Mouse (Mus musculus): ENCODE results near the gene Twsg1. TPM values are rescaled to one million over a fixed set of nuclear protein-coding genes. Genes with fewer than 3 reads are reported as not detected.

Twsg1 gene
- polyA plus RNA-seq, 1 experiment from 2014 or later, result 16.9 TPM

DNA sequence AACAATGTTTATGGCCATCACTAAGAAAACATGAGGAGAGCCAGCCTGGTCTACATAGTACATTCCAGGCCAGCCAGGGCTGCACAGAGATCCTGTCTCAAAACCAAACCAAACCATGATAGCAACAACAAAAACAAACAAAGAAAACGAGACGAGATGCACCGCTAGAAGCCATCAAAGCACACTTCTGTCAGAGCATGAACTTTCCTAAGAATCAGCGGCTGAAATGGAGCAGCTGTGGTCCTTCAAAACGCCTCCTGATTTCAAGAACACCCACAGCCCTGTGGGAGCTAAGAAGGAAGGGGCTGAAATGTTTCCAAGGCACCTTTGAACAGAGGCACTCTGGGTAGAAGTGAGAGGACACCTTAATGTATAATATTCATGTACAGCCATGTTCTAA lies 26.8 kb downstream of the Twsg1 start:
- Histone ChIP-seq H3K4me3 (ENCODE audit: low read depth, low read length) (no peak overlapping the region), H3K36me3 (ENCODE audit: control insufficient read depth, insufficient read depth) (peaks cover 2% of the 10 kb centered on the region), H3K9me3 (replicated peaks; ENCODE audit: control insufficient read depth, low read length) (no peaks in the 10 kb centered on the region), H3K4me2 (ENCODE audit: low read depth, low read length) (no peak overlapping the region), H3K9ac (ENCODE audit: low read depth, low read length) (no peak overlapping the region), H3K4me1 (ENCODE audit: control insufficient read depth, low read depth, low read length) (peaks cover 7% of the 10 kb centered on the region), H3K27me3 (ENCODE audit: control insufficient read depth, insufficient read depth, low read depth, low read length) (no peaks in the 10 kb centered on the region), H3K27ac (ENCODE audit: low read length) (no peak overlapping the region)
- no peak for ATAC-seq (ENCODE audit: low read depth)
- WGBS (ENCODE audit: insufficient replicate concordance), result 63% methylated on average over 5 of the region's 5 CpGs

DNA sequence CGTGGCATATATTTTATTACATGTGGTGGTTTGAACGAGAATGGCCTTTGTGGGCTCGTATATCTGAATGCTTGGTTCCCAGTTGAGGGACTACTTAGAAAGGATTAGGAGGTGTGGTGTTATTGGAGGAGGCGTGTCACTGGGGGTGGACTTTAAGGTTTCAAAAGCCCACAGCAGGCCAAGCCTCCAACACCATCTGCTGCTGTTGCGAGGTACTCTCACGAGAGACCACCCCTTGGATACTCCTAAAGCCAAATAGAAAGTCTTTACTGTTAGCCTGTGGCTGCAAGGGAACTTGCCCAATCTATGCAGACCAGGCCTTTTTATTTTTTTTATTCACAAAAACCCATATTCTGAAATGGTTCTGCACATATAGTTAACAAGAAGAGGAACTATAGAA lies 29.1 kb downstream of the Twsg1 start:
- WGBS (ENCODE audit: insufficient replicate concordance), result 76% methylated on average over 6 of the region's 6 CpGs
- Histone ChIP-seq H3K4me1 (ENCODE audit: control insufficient read depth, low read depth, low read length) (peaks cover 12% of the 10 kb centered on the region), H3K27ac (ENCODE audit: low read length) (no peak overlapping the region), H3K4me3 (ENCODE audit: low read depth, low read length) (no peak overlapping the region), H3K9ac (ENCODE audit: low read depth, low read length) (no peak overlapping the region), H3K36me3 (ENCODE audit: control insufficient read depth, insufficient read depth) (peaks cover 2% of the 10 kb centered on the region), H3K27me3 (ENCODE audit: control insufficient read depth, insufficient read depth, low read depth, low read length) (no peaks in the 10 kb centered on the region), H3K9me3 (replicated peaks; ENCODE audit: control insufficient read depth, low read length) (no peaks in the 10 kb centered on the region), H3K4me2 (ENCODE audit: low read depth, low read length) (no peak overlapping the region)
- no peak for ATAC-seq (ENCODE audit: low read depth)

DNA sequence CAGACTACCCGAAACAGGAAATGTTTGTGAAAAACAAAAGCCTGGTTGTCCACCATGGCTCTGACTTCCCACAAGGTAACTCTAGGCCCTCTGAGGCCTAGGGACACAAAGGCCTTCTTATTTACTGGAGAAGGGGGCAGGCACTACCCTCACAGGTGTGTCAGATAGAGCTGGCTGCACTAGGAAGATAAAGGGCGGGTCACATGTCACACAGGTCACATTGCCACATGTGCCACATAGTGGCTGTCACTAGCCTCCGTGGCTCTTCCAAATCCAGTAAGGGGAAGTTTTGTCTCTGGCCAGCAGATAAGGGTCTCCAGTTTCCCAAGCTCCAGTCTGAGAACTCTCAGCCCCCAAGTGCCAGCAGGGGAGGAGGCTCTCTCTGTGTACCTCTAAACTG lies 31.8 kb downstream of the Twsg1 start:
- WGBS (ENCODE audit: insufficient replicate concordance), result 36% methylated on average over 3 of the region's 3 CpGs
- no peak overlapping the region for H3K27ac ChIP-seq (ENCODE audit: low read length)
- no peak overlapping the region for H3K4me3 ChIP-seq (ENCODE audit: low read depth, low read length)
- no peak overlapping the region for H3K4me2 ChIP-seq (ENCODE audit: low read depth, low read length)
- peaks cover 2% of the 10 kb centered on the region; the same call in 1 of the 2 replicates for H3K36me3 ChIP-seq (ENCODE audit: control insufficient read depth, insufficient read depth)
- H3K27me3 ChIP-seq (ENCODE audit: control insufficient read depth, insufficient read depth, low read depth, low read length), result no peaks in the 10 kb centered on the region
- H3K4me1 ChIP-seq (ENCODE audit: control insufficient read depth, low read depth, low read length), result peaks cover 12% of the 10 kb centered on the region
- ATAC-seq (ENCODE audit: low read depth), result peak; percentile 83
- no peaks in the 10 kb centered on the region for H3K9me3 ChIP-seq (replicated peaks; ENCODE audit: control insufficient read depth, low read length)
- H3K9ac ChIP-seq (ENCODE audit: low read depth, low read length), result no peak overlapping the region

DNA sequence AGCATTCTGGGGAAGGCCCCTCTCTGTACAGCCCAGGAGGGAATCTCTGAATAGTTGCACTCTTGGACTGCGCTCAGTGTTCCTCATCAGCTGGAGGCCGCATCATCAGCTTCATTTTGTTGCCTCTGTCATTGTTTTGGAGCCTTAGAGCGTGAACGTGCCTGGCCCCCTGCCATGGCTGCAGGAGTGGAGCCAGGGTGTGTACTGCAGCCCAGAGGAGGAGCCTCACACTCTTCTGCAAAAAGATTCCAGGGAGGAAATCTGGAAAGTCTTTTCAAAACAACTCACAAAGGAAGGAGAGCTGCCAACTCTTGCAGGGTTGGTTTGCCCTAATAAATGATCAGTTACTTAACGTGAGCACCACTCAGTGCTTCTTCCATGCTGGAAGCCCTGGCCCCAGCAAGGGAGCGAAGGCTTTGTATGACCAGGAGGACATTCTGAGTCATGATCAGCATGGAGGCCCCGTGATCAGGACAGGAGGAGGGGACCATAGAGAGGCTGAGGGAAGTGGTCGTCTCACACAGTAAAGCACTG lies 34.8 kb downstream of the Twsg1 start:
- Histone ChIP-seq H3K9ac (ENCODE audit: low read depth, low read length) (no peak overlapping the region), H3K9me3 (replicated peaks; ENCODE audit: control insufficient read depth, low read length) (no peaks in the 10 kb centered on the region), H3K4me3 (ENCODE audit: low read depth, low read length) (no peak overlapping the region), H3K36me3 (ENCODE audit: control insufficient read depth, insufficient read depth) (no peaks in the 10 kb centered on the region), H3K27me3 (ENCODE audit: control insufficient read depth, insufficient read depth, low read depth, low read length) (no peaks in the 10 kb centered on the region), H3K4me2 (ENCODE audit: low read depth, low read length) (no peak overlapping the region), H3K27ac (ENCODE audit: low read length) (no peak overlapping the region), H3K4me1 (ENCODE audit: control insufficient read depth, low read depth, low read length) (peaks cover 12% of the 10 kb centered on the region)
- no peak for ATAC-seq (ENCODE audit: low read depth)
- WGBS (ENCODE audit: insufficient replicate concordance), result 65% methylated on average over 8 of the region's 8 CpGs

DNA sequence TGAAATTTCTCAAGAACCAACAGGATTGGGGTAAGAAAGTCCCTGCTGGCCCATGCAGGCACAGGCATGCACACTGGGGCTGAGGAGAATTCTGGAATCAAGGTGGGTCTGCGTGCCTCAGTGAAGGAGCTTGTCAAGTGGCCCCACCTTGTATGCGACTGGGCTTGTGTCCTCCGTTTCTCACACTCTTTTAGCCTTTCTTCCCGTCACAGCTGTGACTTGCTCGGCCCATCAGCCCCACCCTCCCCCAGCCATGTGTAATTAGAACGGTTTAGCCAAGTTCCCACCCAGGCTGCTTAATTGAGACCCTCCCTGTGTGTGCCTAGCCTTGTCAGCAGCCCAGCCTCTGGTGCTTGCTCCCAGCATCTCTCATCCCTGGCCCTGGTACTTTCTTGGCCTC lies 36.9 kb downstream of the Twsg1 start:
- 65% methylated on average over 6 of the region's 6 CpGs for WGBS (ENCODE audit: insufficient replicate concordance)
- Histone ChIP-seq H3K4me3 (ENCODE audit: low read depth, low read length) (no peak overlapping the region), H3K4me2 (ENCODE audit: low read depth, low read length) (no peak overlapping the region), H3K9me3 (replicated peaks; ENCODE audit: control insufficient read depth, low read length) (no peaks in the 10 kb centered on the region), H3K27ac (ENCODE audit: low read length) (no peak overlapping the region), H3K4me1 (ENCODE audit: control insufficient read depth, low read depth, low read length) (peaks cover 4% of the 10 kb centered on the region), H3K36me3 (ENCODE audit: control insufficient read depth, insufficient read depth) (no peaks in the 10 kb centered on the region), H3K9ac (ENCODE audit: low read depth, low read length) (no peak overlapping the region), H3K27me3 (ENCODE audit: control insufficient read depth, insufficient read depth, low read depth, low read length) (no peaks in the 10 kb centered on the region)
- ATAC-seq (ENCODE audit: low read depth), result no peak

DNA sequence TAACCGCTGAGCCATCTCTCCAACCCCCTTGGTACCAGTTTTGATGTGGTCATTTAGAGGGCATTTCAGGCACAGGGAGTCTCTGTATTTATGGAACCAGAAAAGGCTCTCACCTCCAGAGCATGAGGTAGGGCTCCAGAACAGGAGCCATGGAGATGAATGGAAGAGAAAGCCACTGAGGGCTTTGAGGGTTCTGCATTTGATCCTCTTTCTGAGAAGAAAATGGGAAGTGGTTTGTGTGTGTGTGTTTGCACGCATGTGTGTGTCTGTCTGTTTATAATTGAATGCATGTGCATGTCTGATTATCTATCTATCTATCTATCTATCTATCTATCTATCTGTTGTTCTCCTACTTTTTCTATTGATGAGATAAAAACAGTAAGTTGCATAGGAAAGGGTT lies 38.8 kb downstream of the Twsg1 start:
- H3K36me3 ChIP-seq (ENCODE audit: control insufficient read depth, insufficient read depth), result no peaks in the 10 kb centered on the region
- no peak for ATAC-seq (ENCODE audit: low read depth)

DNA sequence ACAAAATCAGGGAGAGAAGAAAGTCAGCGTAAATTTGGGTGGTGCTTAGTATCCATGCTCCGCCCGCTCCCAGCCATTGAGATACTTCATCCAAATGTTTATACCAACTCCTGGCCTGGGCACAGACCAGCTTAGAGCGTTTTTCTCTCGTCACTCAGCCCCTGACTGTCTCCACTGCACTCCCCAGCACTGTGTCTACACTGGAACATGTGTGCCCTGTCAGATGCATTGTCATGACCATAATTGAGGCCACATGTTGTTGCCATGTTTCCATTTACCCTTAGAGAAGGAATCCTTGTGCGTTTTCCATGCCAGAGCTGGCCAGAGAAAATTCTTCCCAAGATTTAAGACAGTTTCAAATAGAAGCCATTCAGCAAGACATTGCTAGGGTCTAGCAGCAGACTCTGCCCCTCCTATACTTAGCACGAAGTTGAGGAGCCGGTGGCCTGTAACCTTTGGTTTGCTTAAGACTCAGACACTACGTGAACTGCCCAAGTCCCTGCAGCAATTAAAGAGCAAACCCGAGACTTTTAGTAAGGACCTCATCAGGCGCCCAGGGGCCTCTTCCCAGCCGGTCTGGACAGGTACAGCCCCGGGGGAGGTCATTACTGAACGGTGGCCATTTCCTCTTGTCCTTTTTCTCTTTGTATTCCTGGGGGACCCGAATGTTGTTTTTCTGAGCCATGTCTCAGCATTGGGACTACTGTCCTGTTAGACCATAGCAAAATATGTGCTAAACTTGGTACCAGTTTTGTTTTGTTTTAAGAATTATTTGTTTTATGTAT lies 39.5 kb downstream of the Twsg1 start:
- no peaks in the 10 kb centered on the region for H3K36me3 ChIP-seq (ENCODE audit: control insufficient read depth, insufficient read depth)
- no peak overlapping the region for H3K4me3 ChIP-seq (ENCODE audit: low read depth, low read length)
- no peaks in the 10 kb centered on the region; the same call in 1 of the 2 replicates for H3K4me1 ChIP-seq (ENCODE audit: control insufficient read depth, low read depth, low read length)
- ATAC-seq (ENCODE audit: low read depth), result no peak
- no peaks in the 10 kb centered on the region for H3K27me3 ChIP-seq (ENCODE audit: control insufficient read depth, insufficient read depth, low read depth, low read length)
- H3K27ac ChIP-seq (ENCODE audit: low read length), result no peak overlapping the region
- no peaks in the 10 kb centered on the region for H3K9me3 ChIP-seq (replicated peaks; ENCODE audit: control insufficient read depth, low read length)
- no peak overlapping the region for H3K9ac ChIP-seq (ENCODE audit: low read depth, low read length)
- H3K4me2 ChIP-seq (ENCODE audit: low read depth, low read length), result no peak overlapping the region
- WGBS (ENCODE audit: insufficient replicate concordance), result 76% methylated on average over 15 of the region's 15 CpGs

More for the DNA sequence above, 38.8 kb downstream of the Twsg1 start:
- H3K4me2 ChIP-seq (ENCODE audit: low read depth, low read length), result no peak overlapping the region
- H3K4me3 ChIP-seq (ENCODE audit: low read depth, low read length), result no peak overlapping the region
- no peak overlapping the region for H3K27ac ChIP-seq (ENCODE audit: low read length)
- H3K9me3 ChIP-seq (replicated peaks; ENCODE audit: control insufficient read depth, low read length), result no peaks in the 10 kb centered on the region
- H3K27me3 ChIP-seq (ENCODE audit: control insufficient read depth, insufficient read depth, low read depth, low read length), result no peaks in the 10 kb centered on the region
- 58% methylated on average over 2 of the region's 2 CpGs for WGBS (ENCODE audit: insufficient replicate concordance)
- no peaks in the 10 kb centered on the region; the same call in 1 of the 2 replicates for H3K4me1 ChIP-seq (ENCODE audit: control insufficient read depth, low read depth, low read length)
- no peak overlapping the region for H3K9ac ChIP-seq (ENCODE audit: low read depth, low read length)

DNA sequence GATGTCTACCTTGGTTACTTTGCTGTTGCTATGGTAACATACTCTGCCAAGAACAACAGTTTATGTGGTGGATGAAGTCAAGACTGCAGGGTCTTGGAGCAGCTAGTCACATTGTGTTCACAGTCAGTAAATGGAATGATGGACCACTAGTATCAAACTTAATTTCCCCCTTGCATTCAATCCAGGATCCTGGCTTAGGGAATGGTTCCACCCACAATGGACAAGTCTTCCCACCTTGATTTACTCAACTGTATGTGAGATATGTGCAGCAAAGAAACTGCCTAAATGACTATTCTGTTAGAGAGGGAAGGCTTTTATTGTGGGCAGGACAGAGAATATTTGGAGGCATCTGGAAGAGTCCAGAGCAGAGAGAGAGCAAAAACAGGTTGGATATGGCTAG lies 42.8 kb downstream of the Twsg1 start:
- H3K4me1 ChIP-seq (ENCODE audit: control insufficient read depth, low read depth, low read length), result no peaks in the 10 kb centered on the region; the same call in 1 of the 2 replicates
- no peaks in the 10 kb centered on the region for H3K36me3 ChIP-seq (ENCODE audit: control insufficient read depth, insufficient read depth)
- H3K4me2 ChIP-seq (ENCODE audit: low read depth, low read length), result no peak overlapping the region
- no peak overlapping the region for H3K9ac ChIP-seq (ENCODE audit: low read depth, low read length)
- no peak for ATAC-seq (ENCODE audit: low read depth)
- H3K9me3 ChIP-seq (replicated peaks; ENCODE audit: control insufficient read depth, low read length), result no peaks in the 10 kb centered on the region
- no peak overlapping the region for H3K27ac ChIP-seq (ENCODE audit: low read length)
- H3K4me3 ChIP-seq (ENCODE audit: low read depth, low read length), result no peak overlapping the region
- H3K27me3 ChIP-seq (ENCODE audit: control insufficient read depth, insufficient read depth, low read depth, low read length), result no peaks in the 10 kb centered on the region

DNA sequence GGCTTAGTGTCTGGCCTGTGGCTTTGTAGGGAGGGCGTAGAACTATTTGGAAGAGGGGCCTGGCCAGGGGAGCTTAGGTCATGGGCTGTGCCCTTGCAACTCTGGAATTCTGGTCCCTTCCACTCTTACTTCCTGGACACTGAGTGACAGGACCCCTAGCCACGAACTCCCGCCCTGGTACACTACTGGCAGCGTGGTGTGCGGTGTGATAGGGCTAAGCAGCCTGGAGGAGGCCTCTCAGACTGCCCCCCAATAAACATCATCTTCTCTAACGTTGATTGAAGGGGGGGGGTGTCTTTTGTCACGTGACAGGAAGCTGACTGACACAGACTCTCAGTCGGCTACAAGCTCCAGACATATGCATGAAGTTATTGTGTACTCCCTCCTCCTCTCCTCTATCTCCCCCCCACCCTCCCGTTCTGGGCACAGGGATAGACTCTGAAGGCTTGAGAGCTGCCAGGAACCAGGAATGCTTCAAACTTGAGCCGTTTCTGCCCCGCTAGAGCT lies 44.1 kb downstream of the Twsg1 start:
- Histone ChIP-seq H3K9ac (ENCODE audit: low read depth, low read length) (no peak overlapping the region), H3K9me3 (replicated peaks; ENCODE audit: control insufficient read depth, low read length) (no peaks in the 10 kb centered on the region), H3K4me2 (ENCODE audit: low read depth, low read length) (peak overlapping the region; percentile 51), H3K4me1 (ENCODE audit: control insufficient read depth, low read depth, low read length) (no peaks in the 10 kb centered on the region; the same call in 1 of the 2 replicates), H3K27me3 (ENCODE audit: control insufficient read depth, insufficient read depth, low read depth, low read length) (no peaks in the 10 kb centered on the region), H3K27ac (ENCODE audit: low read length) (no peak overlapping the region), H3K36me3 (ENCODE audit: control insufficient read depth, insufficient read depth) (no peaks in the 10 kb centered on the region), H3K4me3 (ENCODE audit: low read depth, low read length) (no peak overlapping the region)
- peak; percentile 45 for ATAC-seq (ENCODE audit: low read depth)
- 25% methylated on average over 11 of the region's 11 CpGs for WGBS (ENCODE audit: insufficient replicate concordance)
